Mouse (Mus musculus) gastrocnemius, postnatal 14 days (tissue): ENCODE data around the gene Zmiz1. TPM values are rescaled to one million over a fixed set of nuclear protein-coding genes. Genes with fewer than 3 reads are reported as not detected.
A peak's percentile ranks its signal among the peaks of the same experiment; 100 is the strongest.

ENCODE experiments used
- DNase-seq: peaks from one replicate; pipeline ENCODE4 v3.0.0; 2021; ENCODE audit warnings: mixed read lengths
- intact Hi-C: fragments of 180-260 bp; cut with DNase I; formaldehyde crosslinking; loops from one replicate; pipeline ENCODE4 v1.15.1; 2025; ENCODE audit warnings: low total_unique reads
- total RNA-seq, 2 experiments: library from RNA; stranded (reverse); gene quantifications; 2 replicates each; pipeline ENCODE4 v1.2.3; 2021

Gene Zmiz1
- total RNA-seq, 2 experiments from 2014 or later = 30.3 to 36.0 TPM

DNA sequence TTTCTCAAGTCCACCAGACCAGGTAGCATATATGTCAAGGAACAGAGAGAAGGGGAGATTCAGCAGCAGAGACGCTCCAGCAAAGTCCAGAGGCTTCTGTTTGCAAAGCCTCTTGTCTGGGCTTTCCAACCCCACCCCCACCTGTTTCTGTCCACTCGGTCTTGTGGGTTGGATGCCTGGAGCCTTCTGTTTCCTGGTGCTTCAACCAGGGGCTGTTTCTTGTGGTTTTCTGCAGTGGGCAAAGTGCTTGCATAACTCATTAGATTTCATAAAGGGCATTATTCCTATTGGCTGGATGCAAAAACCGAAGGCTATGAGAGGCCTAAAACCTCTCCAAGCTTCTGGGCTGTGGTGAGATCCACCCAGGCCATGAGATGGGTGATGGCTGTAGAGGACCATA is 45.3 kb downstream of the Zmiz1 start:
- DNase-seq = no peak
- intact Hi-C loops = no loop called here

DNA sequence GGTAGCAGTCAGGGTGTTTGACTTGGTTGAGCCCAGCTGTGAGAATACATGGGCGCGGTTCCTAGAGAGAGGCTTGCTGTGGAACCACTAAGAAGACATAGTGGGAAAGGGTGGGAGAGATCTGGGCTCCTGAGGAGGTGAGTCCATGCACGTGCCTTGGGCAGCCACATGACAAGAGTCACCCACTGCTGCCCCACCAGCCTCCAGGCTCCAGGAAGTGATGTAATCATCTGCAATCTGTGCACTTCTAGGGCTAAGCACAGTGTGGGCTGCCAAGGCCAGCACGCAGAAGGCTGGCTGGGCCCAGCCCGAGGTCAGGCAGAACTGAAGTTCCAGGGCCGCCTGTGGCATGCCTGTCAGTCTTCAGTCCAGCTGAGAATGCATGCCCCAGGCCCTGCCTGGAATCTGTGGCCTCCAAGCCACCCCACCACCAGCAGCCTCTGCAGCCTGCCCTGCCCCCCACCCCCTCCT is 46.3 kb downstream of the Zmiz1 start:
- DNase-seq = no peak

GRCm38 (mm10) chr14:25508111-25508756 is 49.2 kb downstream of the Zmiz1 start:
- intact Hi-C loops = no loop called here
- DNase-seq = no peak

More for the DNA sequence above, 46.3 kb downstream of the Zmiz1 start:
- intact Hi-C loops = no loop called here

- intact Hi-C loops = no loop called here
- DNase-seq = no peak
Observed at GRCm38 (mm10) chr14:25508757-25509139, 49.8 kb downstream of the Zmiz1 start.

GRCm38 (mm10) chr14:25509450-25510129 is 50.6 kb downstream of the Zmiz1 start:
- DNase-seq = no peak
- intact Hi-C loops = loop anchor here (10.0 kb wide), 1 partner anchor 45 kb away; no protein-coding TSS in a partner anchor

- intact Hi-C loops = loop anchor here (10.0 kb wide), 1 partner anchor 46 kb away; no protein-coding TSS in a partner anchor
- DNase-seq = no peak
Observed at GRCm38 (mm10) chr14:25510362-25510761, 51.4 kb downstream of the Zmiz1 start.

DNA sequence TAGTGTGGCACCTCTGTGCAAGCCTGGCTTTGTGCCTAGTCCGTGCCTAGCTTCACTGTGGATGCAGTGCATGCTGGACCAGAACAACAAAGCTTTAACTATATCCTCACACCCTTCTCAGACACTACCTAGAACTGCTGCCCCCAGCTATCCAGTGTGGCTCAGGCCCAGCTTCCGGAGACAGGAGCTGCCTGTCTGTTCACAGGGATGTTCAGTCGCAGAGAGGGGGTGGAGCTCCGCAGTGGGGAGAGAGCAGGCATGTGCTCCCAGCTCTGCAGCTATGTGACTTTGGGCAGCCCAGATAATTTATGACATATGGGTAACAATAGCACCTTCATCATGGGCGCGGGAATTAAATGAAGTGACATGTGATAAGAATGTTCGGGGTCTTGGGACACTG is 52.0 kb downstream of the Zmiz1 start:
- DNase-seq = no peak
- intact Hi-C loops = loop anchor here (10.0 kb wide), 1 partner anchor 46 kb away; no protein-coding TSS in a partner anchor

- no peak for DNase-seq
- intact Hi-C loops = loop anchor here (10.0 kb wide), 1 partner anchor 47 kb away; no protein-coding TSS in a partner anchor
Observed at GRCm38 (mm10) chr14:25511564-25511963, 52.6 kb downstream of the Zmiz1 start.

GRCm38 (mm10) chr14:25511967-25512366 is 53.0 kb downstream of the Zmiz1 start:
- intact Hi-C loops = loop anchor here (10.0 kb wide), 1 partner anchor 47 kb away; no protein-coding TSS in a partner anchor
- no peak for DNase-seq

DNA sequence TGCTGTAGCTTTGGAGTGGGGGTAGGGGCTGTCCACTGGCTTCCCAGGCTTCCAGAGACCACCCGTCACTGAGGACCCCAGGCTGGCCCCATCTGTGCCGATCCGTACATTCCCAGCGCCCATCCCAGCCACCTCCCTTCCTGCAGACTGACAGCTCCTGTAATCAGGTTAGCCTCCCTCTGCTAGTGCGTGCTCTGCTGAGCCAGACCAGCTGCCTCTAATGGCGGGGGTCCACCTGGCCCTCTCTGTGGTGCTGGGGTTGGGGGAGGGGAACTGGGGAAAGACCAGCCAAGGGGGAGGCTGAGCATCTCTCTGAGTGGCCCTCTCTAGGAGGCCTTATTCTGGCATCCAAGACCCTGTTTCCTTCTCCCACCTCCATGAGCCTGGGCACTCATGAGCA is 53.8 kb downstream of the Zmiz1 start:
- intact Hi-C loops = loop anchor here (10.0 kb wide), 1 partner anchor 48 kb away; no protein-coding TSS in a partner anchor
- no peak for DNase-seq

GRCm38 (mm10) chr14:25513496-25513895 is 54.5 kb downstream of the Zmiz1 start:
- DNase-seq = peak; percentile 73
- intact Hi-C loops = loop anchor here (10.0 kb wide), 1 partner anchor 49 kb away; no protein-coding TSS in a partner anchor

DNA sequence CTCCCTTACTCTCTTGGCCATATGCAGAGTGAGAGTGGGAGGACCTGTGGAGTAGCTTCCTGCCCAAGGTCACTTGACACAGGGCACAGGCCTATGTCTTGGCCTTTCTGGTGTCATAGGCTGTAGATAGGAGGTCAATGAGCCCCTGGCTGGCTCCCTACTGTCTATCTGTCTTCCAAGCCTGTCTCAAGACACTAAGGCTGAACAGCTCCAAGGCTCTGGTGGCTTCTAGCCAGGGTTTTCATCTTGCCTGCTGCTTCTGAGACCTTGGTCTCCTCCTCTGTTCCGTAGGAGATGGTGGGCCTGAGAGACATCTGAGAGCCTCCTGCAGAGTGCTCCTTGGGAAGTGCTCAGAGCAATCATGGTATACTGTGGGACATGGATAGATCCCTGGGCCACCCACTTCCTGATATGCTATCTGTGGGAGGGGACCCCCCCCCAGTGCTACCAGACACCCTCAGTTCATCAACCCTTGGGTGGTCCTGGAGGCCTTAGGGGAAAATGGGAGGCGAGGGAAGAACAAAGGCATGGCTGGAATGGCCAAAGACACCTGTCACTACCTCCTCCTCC is 56.0 kb downstream of the Zmiz1 start:
- intact Hi-C loops = loop anchor here (10.0 kb wide), 1 partner anchor 50 kb away; no protein-coding TSS in a partner anchor
- no peak for DNase-seq

- no peak for DNase-seq
- intact Hi-C loops = loop anchor here (10.0 kb wide), 1 partner anchor 51 kb away; no protein-coding TSS in a partner anchor
Observed at GRCm38 (mm10) chr14:25515924-25516323, 56.9 kb downstream of the Zmiz1 start.

- DNase-seq = peak; percentile 50
- intact Hi-C loops = loop anchor here (10.0 kb wide), 1 partner anchor 52 kb away; no protein-coding TSS in a partner anchor
Observed at GRCm38 (mm10) chr14:25516640-25517591, 57.9 kb downstream of the Zmiz1 start.

DNA sequence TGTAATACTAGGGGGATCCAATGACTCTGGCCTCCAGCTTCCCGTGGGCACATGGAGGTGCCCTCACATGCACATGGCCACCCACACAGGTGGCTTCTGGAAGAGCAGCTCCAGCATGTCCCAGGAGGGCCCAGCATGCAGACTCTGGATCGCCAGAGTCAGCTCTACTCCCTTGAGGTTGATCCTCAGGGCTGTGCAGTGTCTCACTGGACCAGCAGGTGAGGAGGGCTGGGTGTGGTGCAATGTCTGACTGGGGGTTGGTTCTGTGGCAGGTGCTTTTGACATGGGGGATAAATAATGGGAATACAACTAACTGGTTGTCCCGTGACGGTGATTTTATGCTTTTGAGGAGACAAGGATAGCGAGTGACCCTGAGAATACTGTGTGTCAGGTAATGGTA is 59.7 kb downstream of the Zmiz1 start:
- intact Hi-C loops = loop anchor here (10.0 kb wide), 1 partner anchor 54 kb away; no protein-coding TSS in a partner anchor
- DNase-seq = no peak

- intact Hi-C loops = loop anchor here (10.0 kb wide), 1 partner anchor 55 kb away; no protein-coding TSS in a partner anchor
Observed at GRCm38 (mm10) chr14:25519656-25520055, 60.7 kb downstream of the Zmiz1 start.

GRCm38 (mm10) chr14:25520589-25520988 is 61.6 kb downstream of the Zmiz1 start:
- no peak for DNase-seq
- intact Hi-C loops = no loop called here

More at GRCm38 (mm10) chr14:25519656-25520055, 60.7 kb downstream of the Zmiz1 start:
- peak; percentile 70 for DNase-seq

DNA sequence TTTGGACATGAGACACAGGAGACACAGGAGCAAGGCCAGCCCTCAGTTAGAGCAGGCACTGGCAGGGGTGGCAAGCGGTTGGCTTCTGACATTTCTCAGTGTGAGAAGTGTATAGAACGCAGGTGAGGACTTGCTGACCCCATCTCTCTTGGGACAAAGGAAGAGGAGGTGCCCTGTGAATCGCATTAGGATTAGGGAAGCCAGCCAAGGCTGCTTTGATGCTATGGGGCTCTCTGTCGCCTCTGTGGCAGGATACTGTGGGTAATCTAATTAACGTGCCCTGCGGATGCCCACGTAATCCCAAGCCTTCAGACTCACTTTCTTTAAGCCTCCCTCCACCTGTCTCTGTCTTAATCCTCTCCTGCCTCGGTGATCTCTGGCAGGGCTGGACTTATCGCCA is 62.0 kb downstream of the Zmiz1 start:
- intact Hi-C loops = no loop called here
- DNase-seq = no peak

GRCm38 (mm10) chr14:25521500-25521899 is 62.5 kb downstream of the Zmiz1 start:
- intact Hi-C loops = no loop called here
- no peak for DNase-seq
